Mouse (Mus musculus): ENCODE measurements at regions not wholly inside any gene's neighbourhood (a gene's known extent, or its start where the extent isn't known, plus 50 kb on each side); places are given as distances from the start of the nearest gene placed in this dataset.

GRCm38 (mm10) chr15:41193240-41193639 lies 1059.1 kb downstream of the 9330182O14Rik start:
- TF ChIP-seq CTCF (IDR thresholded peaks at IDR 0.05; ENCODE audit: low read depth) (peak; percentile 75), EP300 (optimal IDR thresholded peaks at IDR 0.05) (no peak)

Data from stomach, postnatal 0 days (tissue).